Mouse (Mus musculus) myocyte (in vitro differentiated cells): ENCODE measurements around the gene Dnajc28.

Source experiments
- POLR2A ChIP-seq: IDR thresholded peaks from one replicate; pipeline ENCODE4 v1.6.1; 2011; ENCODE audit warnings: low read depth, mild to moderate bottlenecking, control low read depth, moderate library complexity; ENCODE audit not compliant: insufficient read length
- POLR2AphosphoS2 ChIP-seq: IDR thresholded peaks from one replicate; pipeline ENCODE4 v1.6.1; 2011; ENCODE audit warnings: low read depth, control low read depth; ENCODE audit not compliant: insufficient read length
- USF1 ChIP-seq: IDR thresholded peaks from one replicate; pipeline ENCODE4 v1.6.1; 2011; ENCODE audit warnings: low read depth, mild to moderate bottlenecking, control low read depth, moderate library complexity

DNA sequence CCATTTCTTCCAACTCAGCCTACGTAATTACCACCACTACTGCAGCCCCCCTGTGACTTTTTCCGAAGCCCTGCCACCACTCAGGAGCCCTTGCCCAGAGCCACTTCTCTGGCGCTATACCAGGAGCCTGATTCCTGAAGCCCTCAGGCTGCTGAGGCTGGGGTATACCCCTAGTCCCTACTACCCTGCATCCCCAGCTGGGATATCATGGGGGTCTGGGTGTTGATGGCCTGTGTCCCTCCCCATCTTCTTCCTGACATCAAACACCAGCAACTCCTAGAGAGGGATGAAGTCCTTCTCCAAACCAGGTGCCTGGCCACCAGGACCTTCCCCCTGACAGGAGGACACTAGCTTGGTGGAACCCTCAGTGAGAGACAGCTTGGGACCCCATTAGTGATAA is 33.4 kb upstream of the Dnajc28 start:
- TF ChIP-seq POLR2A (no peak), POLR2AphosphoS2 (no peak), USF1 (no peak)
